Mouse (Mus musculus): Measurements from ENCODE around the gene Papss2. TPM values are rescaled to one million over a fixed set of nuclear protein-coding genes. Genes with fewer than 3 reads are reported as not detected.
A peak's percentile ranks its signal among the peaks of the same experiment; 100 is the strongest.
"Not testable (repeated sequence)": the region's sequence is repeated elsewhere in the genome, so short reads cannot be mapped to it uniquely, and the experiment has no call there.

Gene Papss2
- polyA plus RNA-seq, 1 experiment, result 168 TPM

- no peak for TF ChIP-seq POLR2A (IDR thresholded peaks at IDR 0.05; ENCODE audit: low read depth, low read length)
- no peak for TF ChIP-seq CTCF (conservative IDR thresholded peaks at IDR 0.05; ENCODE audit: insufficient read depth, insufficient read length, low read depth, low read length)
- Histone ChIP-seq H3K27me3 (replicated peaks; ENCODE audit: control insufficient read depth, insufficient read depth, low read length) (no peaks in the 10 kb centered on the region), H3K36me3 (ENCODE audit: control insufficient read depth, insufficient read depth, low read length) (peaks cover 6% of the 10 kb centered on the region), H3K27ac (ENCODE audit: insufficient read depth, low read depth, low read length) (no peak overlapping the region), H3K4me1 (ENCODE audit: control insufficient read depth, insufficient read depth, low read length) (no peaks in the 10 kb centered on the region), H3K4me3 (ENCODE audit: insufficient read depth, low read depth, low read length) (no peak overlapping the region)
- WGBS, result 93% methylated on average over 3 of the region's 3 CpGs
- no peak for DNase-seq
Measured at GRCm38 (mm10) chr19:32675766-32676165, 80.2 kb downstream of the Papss2 start.

- no peak overlapping the region for H3K27ac ChIP-seq (ENCODE audit: insufficient read depth, low read depth, low read length)
- no peak for TF ChIP-seq CTCF (conservative IDR thresholded peaks at IDR 0.05; ENCODE audit: insufficient read depth, insufficient read length, low read depth, low read length)
- TF ChIP-seq POLR2A (IDR thresholded peaks at IDR 0.05; ENCODE audit: low read depth, low read length), result no peak
- H3K4me3 ChIP-seq (ENCODE audit: insufficient read depth, low read depth, low read length), result no peak overlapping the region
- DNase-seq, result no peak
- H3K36me3 ChIP-seq (ENCODE audit: control insufficient read depth, insufficient read depth, low read length), result peaks cover 8% of the 10 kb centered on the region; the same call in 1 of the 2 replicates
- 67% methylated on average over 2 of the region's 2 CpGs for WGBS
- no peaks in the 10 kb centered on the region for H3K27me3 ChIP-seq (replicated peaks; ENCODE audit: control insufficient read depth, insufficient read depth, low read length)
- no peaks in the 10 kb centered on the region for H3K4me1 ChIP-seq (ENCODE audit: control insufficient read depth, insufficient read depth, low read length)
Measured at GRCm38 (mm10) chr19:32680894-32681293, 85.3 kb downstream of the Papss2 start.

- no peaks in the 10 kb centered on the region for H3K4me1 ChIP-seq (ENCODE audit: control insufficient read depth, insufficient read depth, low read length)
- no peak overlapping the region for H3K4me3 ChIP-seq (ENCODE audit: insufficient read depth, low read depth, low read length)
- H3K36me3 ChIP-seq (ENCODE audit: control insufficient read depth, insufficient read depth, low read length), result peaks cover 3% of the 10 kb centered on the region
- no peak for TF ChIP-seq POLR2A (IDR thresholded peaks at IDR 0.05; ENCODE audit: low read depth, low read length)
- TF ChIP-seq CTCF (conservative IDR thresholded peaks at IDR 0.05; ENCODE audit: insufficient read depth, insufficient read length, low read depth, low read length), result no peak
- no peak overlapping the region for H3K27ac ChIP-seq (ENCODE audit: insufficient read depth, low read depth, low read length)
- WGBS, result 88% methylated on average over 5 of the region's 5 CpGs
- DNase-seq, result no peak
- H3K27me3 ChIP-seq (replicated peaks; ENCODE audit: control insufficient read depth, insufficient read depth, low read length), result no peaks in the 10 kb centered on the region
Measured at GRCm38 (mm10) chr19:32683081-32683480, 87.5 kb downstream of the Papss2 start.

- Histone ChIP-seq H3K4me3 (ENCODE audit: insufficient read depth, low read depth, low read length) (no peak overlapping the region), H3K36me3 (ENCODE audit: control insufficient read depth, insufficient read depth, low read length) (peaks cover 3% of the 10 kb centered on the region), H3K4me1 (ENCODE audit: control insufficient read depth, insufficient read depth, low read length) (no peaks in the 10 kb centered on the region), H3K27ac (ENCODE audit: insufficient read depth, low read depth, low read length) (no peak overlapping the region), H3K27me3 (replicated peaks; ENCODE audit: control insufficient read depth, insufficient read depth, low read length) (no peaks in the 10 kb centered on the region)
- TF ChIP-seq CTCF (conservative IDR thresholded peaks at IDR 0.05; ENCODE audit: insufficient read depth, insufficient read length, low read depth, low read length), result no peak
- TF ChIP-seq POLR2A (IDR thresholded peaks at IDR 0.05; ENCODE audit: low read depth, low read length), result no peak
- DNase-seq, result no peak
- 87% methylated on average over 5 of the region's 5 CpGs for WGBS
Measured at GRCm38 (mm10) chr19:32687721-32688120, 92.1 kb downstream of the Papss2 start.

- WGBS, result 84% methylated on average over 3 of the region's 3 CpGs
- H3K36me3 ChIP-seq (ENCODE audit: control insufficient read depth, insufficient read depth, low read length), result not testable (repeated sequence)
Measured at GRCm38 (mm10) chr19:32688227-32688626, 92.6 kb downstream of the Papss2 start.

GRCm38 (mm10) chr19:32689724-32690123 lies 94.1 kb downstream of the Papss2 start:
- Histone ChIP-seq H3K27ac (ENCODE audit: insufficient read depth, low read depth, low read length) (no peak overlapping the region), H3K27me3 (replicated peaks; ENCODE audit: control insufficient read depth, insufficient read depth, low read length) (no peaks in the 10 kb centered on the region), H3K36me3 (ENCODE audit: control insufficient read depth, insufficient read depth, low read length) (peaks cover 4% of the 10 kb centered on the region), H3K4me3 (ENCODE audit: insufficient read depth, low read depth, low read length) (no peak overlapping the region), H3K4me1 (ENCODE audit: control insufficient read depth, insufficient read depth, low read length) (no peaks in the 10 kb centered on the region)
- 42% methylated on average over 6 of the region's 6 CpGs for WGBS
- TF ChIP-seq CTCF (conservative IDR thresholded peaks at IDR 0.05; ENCODE audit: insufficient read depth, insufficient read length, low read depth, low read length) (no peak), POLR2A (IDR thresholded peaks at IDR 0.05; ENCODE audit: low read depth, low read length) (no peak)
- DNase-seq, result peak; percentile 21

More at GRCm38 (mm10) chr19:32688227-32688626, 92.6 kb downstream of the Papss2 start:
- not testable (repeated sequence) for DNase-seq; H3K27ac ChIP-seq (ENCODE audit: insufficient read depth, low read depth, low read length); H3K4me3 ChIP-seq (ENCODE audit: insufficient read depth, low read depth, low read length); H3K4me1 ChIP-seq (ENCODE audit: control insufficient read depth, insufficient read depth, low read length); H3K27me3 ChIP-seq (replicated peaks; ENCODE audit: control insufficient read depth, insufficient read depth, low read length)

GRCm38 (mm10) chr19:32696674-32697073 lies 101.1 kb downstream of the Papss2 start:
- H3K27ac ChIP-seq (ENCODE audit: insufficient read depth, low read depth, low read length), result no peak overlapping the region
- 95% methylated on average over 2 of the region's 2 CpGs for WGBS
- H3K36me3 ChIP-seq (ENCODE audit: control insufficient read depth, insufficient read depth, low read length), result peaks cover 6% of the 10 kb centered on the region
- DNase-seq, result no peak
- no peak for TF ChIP-seq CTCF (conservative IDR thresholded peaks at IDR 0.05; ENCODE audit: insufficient read depth, insufficient read length, low read depth, low read length)
- no peak for TF ChIP-seq POLR2A (IDR thresholded peaks at IDR 0.05; ENCODE audit: low read depth, low read length)
- H3K4me1 ChIP-seq (ENCODE audit: control insufficient read depth, insufficient read depth, low read length), result no peaks in the 10 kb centered on the region
- H3K27me3 ChIP-seq (replicated peaks; ENCODE audit: control insufficient read depth, insufficient read depth, low read length), result no peaks in the 10 kb centered on the region
- no peak overlapping the region for H3K4me3 ChIP-seq (ENCODE audit: insufficient read depth, low read depth, low read length)

GRCm38 (mm10) chr19:32702191-32702590 lies 106.6 kb downstream of the Papss2 start:
- WGBS, result 85% methylated on average over 3 of the region's 3 CpGs
- no peak for TF ChIP-seq POLR2A (IDR thresholded peaks at IDR 0.05; ENCODE audit: low read depth, low read length)
- TF ChIP-seq CTCF (conservative IDR thresholded peaks at IDR 0.05; ENCODE audit: insufficient read depth, insufficient read length, low read depth, low read length), result no peak
- Histone ChIP-seq H3K36me3 (ENCODE audit: control insufficient read depth, insufficient read depth, low read length) (peaks cover 3% of the 10 kb centered on the region), H3K4me1 (ENCODE audit: control insufficient read depth, insufficient read depth, low read length) (no peaks in the 10 kb centered on the region), H3K4me3 (ENCODE audit: insufficient read depth, low read depth, low read length) (no peak overlapping the region), H3K27me3 (replicated peaks; ENCODE audit: control insufficient read depth, insufficient read depth, low read length) (no peaks in the 10 kb centered on the region), H3K27ac (ENCODE audit: insufficient read depth, low read depth, low read length) (no peak overlapping the region)
- no peak for DNase-seq
